Mouse (Mus musculus) neural tube, postnatal 0 days (tissue): ENCODE results near the gene Gm3159. TPM values are rescaled to one million over a fixed set of nuclear protein-coding genes. Genes with fewer than 3 reads are reported as not detected.

ENCODE experiments used
- polyA plus RNA-seq: library from polyadenylated mRNA; unstranded; fragments of >200 nt; fragmentation: Nextera tagmentation; extraction: Ambion mirVana; gene quantifications from 2 replicates; pipeline ENCODE4 v1.2.1, GENCODE M21; 2015

Gm3159 gene
- not detected in 2 replicates for polyA plus RNA-seq

DNA sequence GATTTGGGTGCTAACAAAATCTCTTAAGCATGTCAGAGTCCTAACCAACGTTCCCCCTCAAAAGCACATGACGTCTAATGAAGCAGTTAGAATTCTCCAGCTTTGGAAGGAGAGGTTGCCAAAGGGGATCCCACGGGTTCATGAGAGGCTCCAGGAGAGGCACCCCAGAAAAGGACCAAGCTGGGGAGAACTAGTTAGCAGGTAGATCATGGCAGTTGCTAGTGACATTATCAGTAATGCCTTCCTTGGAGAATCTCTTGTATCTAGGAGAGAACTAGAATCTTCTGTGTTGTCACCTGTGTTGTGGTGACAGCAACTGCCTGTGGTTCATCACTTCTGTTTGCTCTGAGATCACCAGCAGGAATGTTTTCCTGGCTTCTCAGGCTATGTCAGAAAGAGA lies at the start of gene Gm3159:
TSS of gene Gm3159 (plus strand) at position 301 of the 400 bp plus-strand sequence.

DNA sequence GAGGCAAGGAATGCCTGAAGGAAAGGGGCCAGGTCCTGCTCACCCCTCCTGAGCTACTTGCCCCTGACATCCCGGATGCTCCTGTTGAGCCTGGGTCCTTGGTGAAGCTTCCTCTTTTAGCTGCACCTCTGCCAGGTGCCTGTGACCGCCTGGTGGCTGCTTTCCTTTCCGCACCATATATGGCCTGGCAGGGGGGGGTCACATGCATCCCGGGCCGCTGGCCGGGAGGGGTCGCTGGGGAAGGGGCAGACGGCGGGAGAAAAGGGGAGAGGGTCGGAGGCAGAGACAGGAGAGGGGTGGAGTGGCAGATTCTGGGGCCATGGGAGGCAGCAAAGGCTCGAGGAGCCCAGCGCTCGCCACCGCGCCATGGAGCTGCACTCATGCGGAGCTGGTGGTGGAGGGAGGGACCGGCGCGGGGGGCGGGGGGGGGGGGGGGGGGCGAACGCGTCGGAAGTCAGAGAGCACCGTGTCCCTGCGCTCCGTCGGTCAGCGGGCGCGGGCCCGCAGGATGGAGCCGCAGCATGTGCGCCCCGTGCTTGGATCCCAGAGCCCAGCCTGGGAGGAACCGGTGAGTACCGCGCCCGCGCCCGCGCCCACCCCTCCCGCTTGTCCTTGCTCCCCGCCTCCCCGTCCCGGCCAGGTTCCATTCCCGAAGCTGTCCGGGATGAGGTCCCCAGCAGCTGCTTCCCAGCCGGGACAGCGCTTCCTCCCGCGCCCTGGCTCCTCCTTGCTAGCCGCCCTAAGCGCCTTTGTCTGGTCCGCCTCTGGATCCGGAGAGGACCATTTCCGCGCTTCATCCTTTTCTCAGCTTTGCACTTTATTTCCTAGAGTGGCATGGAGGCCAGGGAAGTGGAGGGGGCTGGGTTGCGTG lies 17.9 kb downstream of the Gm3159 start, which contains the start of gene Gm3164:
TSS of gene Gm3164 (plus strand) at position 484 of the 871 bp plus-strand sequence.

DNA sequence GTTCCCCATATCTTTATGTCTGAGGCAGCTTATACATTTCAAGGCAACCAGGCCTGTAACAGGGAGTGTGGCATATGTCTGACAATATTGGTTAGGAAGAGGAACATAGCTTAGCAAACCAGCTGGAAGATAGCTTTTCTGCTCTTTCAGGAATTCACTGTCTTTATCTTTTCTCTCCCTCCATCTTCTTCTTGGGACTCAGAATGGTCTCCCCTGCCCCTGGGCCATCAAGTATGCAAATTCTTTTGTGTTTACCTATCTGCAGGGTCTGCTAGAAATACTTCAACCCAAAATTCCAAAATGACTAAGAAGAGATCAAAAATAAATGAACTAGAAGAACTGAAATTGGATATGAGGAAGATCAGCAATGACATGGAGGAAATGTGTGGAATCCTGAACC lies 33.4 kb downstream of the Gm3159 start, which contains the start of gene Gm3173:
TSS of gene Gm3173 (plus strand) at position 301 of the 400 bp plus-strand sequence.

Other genes starting within 250 kb of the Gm3159 start
- not detected in 2 replicates for gene Gm3127, start 232.5 kb upstream of the Gm3159 start, polyA plus RNA-seq
- 5.8 and 10.8 TPM in 2 replicates for gene Gm2974, start 214.9 kb upstream of the Gm3159 start, polyA plus RNA-seq
- gene Gm3138, start 147.9 kb upstream of the Gm3159 start, polyA plus RNA-seq = not detected in 2 replicates
- 0.15 TPM in 1 of 2 replicates, not detected in the other for gene Gm3149, start 80.2 kb upstream of the Gm3159 start, polyA plus RNA-seq
- 4.2 and 4.7 TPM in 2 replicates for gene 2610042L04Rik, start 62.8 kb upstream of the Gm3159 start, polyA plus RNA-seq
- gene Gm3164, start 17.9 kb downstream of the Gm3159 start, polyA plus RNA-seq = 4.5 and 4.7 TPM in 2 replicates
- gene Gm3173, start 33.5 kb downstream of the Gm3159 start, polyA plus RNA-seq = 0.53 TPM in 1 of 2 replicates, not detected in the other
- gene Gm3182, start 84.2 kb downstream of the Gm3159 start, polyA plus RNA-seq = not detected in 2 replicates
- not detected in 2 replicates for gene Gm3047, start 157.9 kb downstream of the Gm3159 start, polyA plus RNA-seq
- not detected in 2 replicates for gene Gm8159, start 234.8 kb downstream of the Gm3159 start, polyA plus RNA-seq